Mouse (Mus musculus): ENCODE data around the gene Ntn1. TPM values are rescaled to one million over a fixed set of nuclear protein-coding genes. Genes with fewer than 3 reads are reported as not detected.

The Ntn1 gene
- polyA plus RNA-seq, 1 experiment, result 0.09 TPM

- Histone ChIP-seq H3K27ac (ENCODE audit: insufficient read depth, low read depth, low read length) (no peak overlapping the region), H3K4me1 (ENCODE audit: control insufficient read depth, insufficient read depth, low read length) (peaks cover 14% of the 10 kb centered on the region), H3K4me3 (ENCODE audit: insufficient read depth, low read length) (no peak overlapping the region)
- TF ChIP-seq CTCF (IDR thresholded peaks at IDR 0.05; ENCODE audit: low read depth, low read length) (no peak), POLR2A (IDR thresholded peaks at IDR 0.05; ENCODE audit: borderline replicate concordance, low read depth, low read length) (no peak)
Measured at GRCm38 (mm10) chr11:68213896-68214295, 186.7 kb downstream of the Ntn1 start.

DNA sequence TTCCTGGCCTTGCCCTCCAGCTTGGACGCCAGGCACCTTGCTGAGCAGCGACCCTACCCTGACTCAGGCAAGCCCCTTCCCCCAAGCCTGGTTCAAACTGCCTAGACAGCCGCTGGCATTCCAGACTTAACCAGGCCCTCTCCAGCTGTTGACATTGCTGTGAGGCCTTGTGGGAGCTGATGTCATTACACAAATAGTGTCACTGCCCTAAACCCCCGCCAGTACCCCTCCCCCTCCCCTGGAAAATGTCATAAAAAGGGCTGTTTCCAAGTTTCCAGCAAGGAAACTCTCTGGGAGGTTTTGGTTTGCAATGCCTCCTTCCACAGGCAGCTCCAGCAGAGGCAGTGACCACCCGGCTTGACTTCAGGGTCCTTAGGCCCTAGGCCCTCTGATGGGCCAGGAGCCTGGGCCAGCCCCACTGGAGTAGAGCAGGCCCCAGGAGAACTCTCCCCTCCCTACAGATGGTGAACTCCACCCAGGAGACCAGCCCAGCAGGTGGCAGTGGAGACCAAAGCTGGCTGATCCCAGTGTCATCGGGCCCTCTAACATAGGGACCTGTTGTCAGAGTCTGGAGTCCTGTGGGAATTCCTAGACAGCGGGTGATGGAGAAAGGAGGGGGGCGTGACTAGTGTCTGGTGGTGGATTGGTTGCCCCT, 188.6 kb downstream of the Ntn1 start:
- H3K4me3 ChIP-seq (ENCODE audit: insufficient read depth, low read length), result no peak overlapping the region
- TF ChIP-seq POLR2A (IDR thresholded peaks at IDR 0.05; ENCODE audit: borderline replicate concordance, low read depth, low read length), result no peak
- TF ChIP-seq CTCF (IDR thresholded peaks at IDR 0.05; ENCODE audit: low read depth, low read length), result no peak
- no peak overlapping the region for H3K27ac ChIP-seq (ENCODE audit: insufficient read depth, low read depth, low read length)
- H3K4me1 ChIP-seq (ENCODE audit: control insufficient read depth, insufficient read depth, low read length), result peaks cover 14% of the 10 kb centered on the region

GRCm38 (mm10) chr11:68210714-68211113, 189.9 kb downstream of the Ntn1 start:
- H3K4me3 ChIP-seq (ENCODE audit: insufficient read depth, low read length), result no peak overlapping the region
- no peak overlapping the region for H3K27ac ChIP-seq (ENCODE audit: insufficient read depth, low read depth, low read length)
- peaks cover 14% of the 10 kb centered on the region for H3K4me1 ChIP-seq (ENCODE audit: control insufficient read depth, insufficient read depth, low read length)
- TF ChIP-seq CTCF (IDR thresholded peaks at IDR 0.05; ENCODE audit: low read depth, low read length) (no peak), POLR2A (IDR thresholded peaks at IDR 0.05; ENCODE audit: borderline replicate concordance, low read depth, low read length) (no peak)

GRCm38 (mm10) chr11:68209506-68209905, 191.1 kb downstream of the Ntn1 start:
- H3K4me3 ChIP-seq (ENCODE audit: insufficient read depth, low read length), result no peak overlapping the region
- no peak overlapping the region for H3K27ac ChIP-seq (ENCODE audit: insufficient read depth, low read depth, low read length)
- no peak for TF ChIP-seq CTCF (IDR thresholded peaks at IDR 0.05; ENCODE audit: low read depth, low read length)
- no peak for TF ChIP-seq POLR2A (IDR thresholded peaks at IDR 0.05; ENCODE audit: borderline replicate concordance, low read depth, low read length)
- H3K4me1 ChIP-seq (ENCODE audit: control insufficient read depth, insufficient read depth, low read length), result peaks cover 14% of the 10 kb centered on the region

- H3K27ac ChIP-seq (ENCODE audit: insufficient read depth, low read depth, low read length), result no peak overlapping the region
- peaks cover 6% of the 10 kb centered on the region for H3K4me1 ChIP-seq (ENCODE audit: control insufficient read depth, insufficient read depth, low read length)
- no peak for TF ChIP-seq POLR2A (IDR thresholded peaks at IDR 0.05; ENCODE audit: borderline replicate concordance, low read depth, low read length)
- no peak for TF ChIP-seq CTCF (IDR thresholded peaks at IDR 0.05; ENCODE audit: low read depth, low read length)
- H3K4me3 ChIP-seq (ENCODE audit: insufficient read depth, low read length), result no peak overlapping the region
Measured at GRCm38 (mm10) chr11:68208582-68208981, 192.0 kb downstream of the Ntn1 start.

DNA sequence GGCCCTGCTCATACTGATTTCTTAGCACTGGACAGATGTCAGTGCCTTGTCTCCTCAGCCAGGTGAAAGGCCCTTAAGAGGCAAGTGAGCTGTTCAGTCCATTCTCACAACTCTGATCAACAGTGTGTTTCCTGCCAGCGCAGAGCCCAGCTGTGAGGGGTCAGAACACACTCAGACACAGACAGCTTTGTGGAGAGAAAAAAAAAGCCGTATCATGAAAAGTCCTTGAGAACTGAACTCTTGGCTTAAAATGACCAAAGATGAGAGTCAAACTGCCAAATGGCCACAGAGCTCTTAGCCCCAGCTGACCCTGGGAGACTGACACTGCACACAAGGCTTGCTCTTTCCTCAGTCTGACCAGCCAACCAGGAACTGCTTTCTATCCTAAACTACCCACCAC, 192.6 kb downstream of the Ntn1 start:
- H3K27ac ChIP-seq (ENCODE audit: insufficient read depth, low read depth, low read length), result no peak overlapping the region
- peaks cover 4% of the 10 kb centered on the region for H3K4me1 ChIP-seq (ENCODE audit: control insufficient read depth, insufficient read depth, low read length)
- no peak overlapping the region for H3K4me3 ChIP-seq (ENCODE audit: insufficient read depth, low read length)
- no peak for TF ChIP-seq POLR2A (IDR thresholded peaks at IDR 0.05; ENCODE audit: borderline replicate concordance, low read depth, low read length)
- TF ChIP-seq CTCF (IDR thresholded peaks at IDR 0.05; ENCODE audit: low read depth, low read length), result no peak

- TF ChIP-seq CTCF (IDR thresholded peaks at IDR 0.05; ENCODE audit: low read depth, low read length), result no peak
- TF ChIP-seq POLR2A (IDR thresholded peaks at IDR 0.05; ENCODE audit: borderline replicate concordance, low read depth, low read length), result no peak
- Histone ChIP-seq H3K4me1 (ENCODE audit: control insufficient read depth, insufficient read depth, low read length) (peaks cover 4% of the 10 kb centered on the region), H3K27ac (ENCODE audit: insufficient read depth, low read depth, low read length) (no peak overlapping the region), H3K4me3 (ENCODE audit: insufficient read depth, low read length) (no peak overlapping the region)
Measured at GRCm38 (mm10) chr11:68205572-68206229, 194.9 kb downstream of the Ntn1 start.

- no peak overlapping the region for H3K27ac ChIP-seq (ENCODE audit: insufficient read depth, low read depth, low read length)
- peaks cover under 1% of the 10 kb centered on the region; the same call in 1 of the 2 replicates for H3K4me1 ChIP-seq (ENCODE audit: control insufficient read depth, insufficient read depth, low read length)
- H3K4me3 ChIP-seq (ENCODE audit: insufficient read depth, low read length), result no peak overlapping the region
- no peak for TF ChIP-seq POLR2A (IDR thresholded peaks at IDR 0.05; ENCODE audit: borderline replicate concordance, low read depth, low read length)
- no peak for TF ChIP-seq CTCF (IDR thresholded peaks at IDR 0.05; ENCODE audit: low read depth, low read length)
Measured at GRCm38 (mm10) chr11:68204407-68204806, 196.2 kb downstream of the Ntn1 start.

DNA sequence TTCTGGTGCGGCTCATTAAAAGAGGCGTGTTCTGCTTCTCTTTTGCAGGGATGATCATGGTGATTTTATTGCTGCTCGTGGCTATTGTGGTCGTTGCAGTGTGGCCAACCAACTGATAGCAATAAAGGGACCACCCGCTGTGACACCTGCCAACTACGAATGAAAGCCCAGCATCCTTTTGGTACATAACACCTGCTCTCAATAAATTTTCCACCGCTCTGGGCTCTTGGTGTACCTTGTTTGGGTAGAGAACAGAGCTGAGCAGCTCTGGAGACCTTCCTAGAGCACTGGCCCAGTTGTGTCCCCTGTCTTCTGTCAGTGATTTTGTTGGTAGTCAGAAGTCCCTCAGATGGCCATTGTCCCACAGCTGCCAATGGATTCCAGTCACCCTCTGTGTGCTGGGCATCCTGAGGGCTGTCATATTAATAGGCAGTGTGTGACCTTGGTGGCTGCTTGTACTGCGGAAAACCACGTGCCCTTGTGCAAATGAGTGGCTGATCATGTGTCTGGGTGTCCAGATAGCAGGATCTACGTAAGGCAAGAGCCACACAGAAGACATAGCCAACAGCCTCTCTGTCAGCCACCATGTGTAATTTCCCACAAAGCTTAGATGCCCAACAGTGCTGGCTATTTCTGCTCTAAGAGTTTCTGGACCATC, 196.8 kb downstream of the Ntn1 start:
- no peak overlapping the region for H3K4me3 ChIP-seq (ENCODE audit: insufficient read depth, low read length)
- H3K27ac ChIP-seq (ENCODE audit: insufficient read depth, low read depth, low read length), result no peak overlapping the region
- TF ChIP-seq POLR2A (IDR thresholded peaks at IDR 0.05; ENCODE audit: borderline replicate concordance, low read depth, low read length) (no peak), CTCF (IDR thresholded peaks at IDR 0.05; ENCODE audit: low read depth, low read length) (no peak)
- no peaks in the 10 kb centered on the region for H3K4me1 ChIP-seq (ENCODE audit: control insufficient read depth, insufficient read depth, low read length)

GRCm38 (mm10) chr11:68202561-68202960, 198.1 kb downstream of the Ntn1 start:
- Histone ChIP-seq H3K27ac (ENCODE audit: insufficient read depth, low read depth, low read length) (no peak overlapping the region), H3K4me1 (ENCODE audit: control insufficient read depth, insufficient read depth, low read length) (no peaks in the 10 kb centered on the region), H3K4me3 (ENCODE audit: insufficient read depth, low read length) (no peak overlapping the region)
- no peak for TF ChIP-seq POLR2A (IDR thresholded peaks at IDR 0.05; ENCODE audit: borderline replicate concordance, low read depth, low read length)
- no peak for TF ChIP-seq CTCF (IDR thresholded peaks at IDR 0.05; ENCODE audit: low read depth, low read length)

Measured in bone marrow macrophage, adult 2 months (primary cell).